18 mouse cellular contexts compared by ENCODE assay signal in the genomic region with DNA sequence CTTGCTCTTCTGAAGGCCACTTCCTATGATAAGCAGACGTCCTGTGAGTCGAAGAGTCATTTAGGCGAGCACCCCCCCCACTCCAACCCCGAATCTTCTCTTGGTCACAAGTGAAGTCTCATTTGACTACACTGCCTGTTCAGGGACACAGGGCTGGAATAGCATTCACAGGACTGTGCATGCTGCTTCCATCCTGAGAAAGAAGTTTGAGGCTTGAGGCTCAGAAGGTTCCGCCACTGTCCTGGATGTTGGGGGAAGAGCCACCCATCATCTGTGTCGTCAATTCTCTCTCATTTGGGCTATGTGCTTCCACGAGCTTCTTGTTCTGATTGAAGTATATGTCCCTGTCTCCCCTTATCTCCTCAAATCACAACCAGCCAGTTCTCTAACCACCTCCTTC.
DNase-seq lines count a peak whose midpoint lies in the region; ATAC-seq lines count a peak whose summit lies in the region.
"Had no signal": no experiment of that assay in that cellular context is flagged by ENCODE, and none has a peak within 500 bp of the region (broad histone marks: within the 10 kb centered on the region; RNA-seq: fewer than 3 reads in every experiment).

No protein-coding gene starts in this region.

- no peak for ATAC-seq in hindbrain, embryonic 13.5 days (ENCODE audit: low FRiP score)
- ATAC-seq in hindbrain, embryonic 11.5 days (ENCODE audit: low FRiP score), result no peak
- no peak for ATAC-seq in midbrain, embryonic 11.5 days (ENCODE audit: low FRiP score)
- ATAC-seq in midbrain, embryonic 16.5 days, result no peak
- ATAC-seq: CD4-positive, CD25-positive, alpha-beta regulatory T cell, adult 4 months; intestine, embryonic 15.5 days had no signal

- H3K36me3 ChIP-seq in hindbrain, embryonic 13.5 days, result no peaks in the 10 kb centered on the region
- H3K36me3 ChIP-seq in hindbrain, embryonic 11.5 days (ENCODE audit: control insufficient read depth, insufficient read depth, low read length), result no peaks in the 10 kb centered on the region
- H3K36me3 ChIP-seq in midbrain, embryonic 11.5 days (ENCODE audit: control insufficient read depth, insufficient read depth, low read length), result no peaks in the 10 kb centered on the region
- H3K36me3 ChIP-seq in midbrain, embryonic 16.5 days (ENCODE audit: control insufficient read depth, insufficient read depth, low read length), result no peaks in the 10 kb centered on the region
- H3K36me3 ChIP-seq in limb, embryonic 10.5 days, result no peaks in the 10 kb centered on the region
- H3K36me3 ChIP-seq: embryonic facial prominence, embryonic 10.5 days; G1E; heart, embryonic 15.5 days; intestine, embryonic 15.5 days had no signal

- 79% methylated on average over 7 of the region's 7 CpGs for WGBS in hindbrain, embryonic 13.5 days
- 83% methylated on average over 7 of the region's 7 CpGs for WGBS in hindbrain, embryonic 11.5 days
- WGBS in midbrain, embryonic 11.5 days, result 81% methylated on average over 7 of the region's 7 CpGs
- WGBS in midbrain, embryonic 16.5 days, result 88% methylated on average over 7 of the region's 7 CpGs
- 70% methylated on average over 7 of the region's 7 CpGs for WGBS in limb, embryonic 10.5 days

- H3K9me3 ChIP-seq in hindbrain, embryonic 13.5 days, result no peaks in the 10 kb centered on the region
- no peaks in the 10 kb centered on the region for H3K9me3 ChIP-seq in hindbrain, embryonic 11.5 days (ENCODE audit: control insufficient read depth, low read length)
- H3K9me3 ChIP-seq in midbrain, embryonic 11.5 days (ENCODE audit: control insufficient read depth, low read length), result no peaks in the 10 kb centered on the region
- H3K9me3 ChIP-seq in midbrain, embryonic 16.5 days (replicated peaks; ENCODE audit: control insufficient read depth, low read length, poor library complexity, severe bottlenecking), result no peaks in the 10 kb centered on the region
- no peaks in the 10 kb centered on the region for H3K9me3 ChIP-seq in limb, embryonic 10.5 days (replicated peaks)
- H3K9me3 ChIP-seq: embryonic facial prominence, embryonic 10.5 days; heart, embryonic 15.5 days; hindbrain, embryonic 12.5 days; intestine, embryonic 15.5 days had no signal

- no peak for DNase-seq in hindbrain, embryonic 11.5 days (ENCODE audit: low spot score)
- peak; percentile 66 for DNase-seq in midbrain, embryonic 11.5 days (ENCODE audit: low spot score, missing footprints)
- peak; percentile 24 for DNase-seq in limb, embryonic 10.5 days (ENCODE audit: low spot score)
- DNase-seq in cerebellum, adult 18-20 months, result no peak
- DNase-seq: adrenal gland, adult 8-10 months; B cell, adult 2 months; cerebellum, adult 11 months; cerebellum, adult 9-10 months; heart, adult 2 months had no signal

- no peak overlapping the region for H3K4me3 ChIP-seq in hindbrain, embryonic 13.5 days
- H3K4me3 ChIP-seq in hindbrain, embryonic 11.5 days (ENCODE audit: low read depth, low read length), result no peak overlapping the region
- no peak overlapping the region for H3K4me3 ChIP-seq in midbrain, embryonic 11.5 days (ENCODE audit: low read depth, low read length)
- no peak overlapping the region for H3K4me3 ChIP-seq in midbrain, embryonic 16.5 days (ENCODE audit: low read depth, low read length)
- no peak overlapping the region for H3K4me3 ChIP-seq in limb, embryonic 10.5 days
- H3K4me3 ChIP-seq: embryonic facial prominence, embryonic 10.5 days; heart, adult 2 months; heart, embryonic 15.5 days; hindbrain, embryonic 12.5 days; intestine, embryonic 15.5 days had no signal

- H3K4me1 ChIP-seq in hindbrain, embryonic 13.5 days (replicated peaks), result peaks cover 45% of the 10 kb centered on the region
- H3K4me1 ChIP-seq in hindbrain, embryonic 11.5 days (replicated peaks; ENCODE audit: control insufficient read depth, insufficient read depth, low read length), result peaks cover 2% of the 10 kb centered on the region; the same call in 1 of the 2 replicates
- H3K4me1 ChIP-seq in midbrain, embryonic 11.5 days (ENCODE audit: control insufficient read depth, insufficient read depth, low read length), result peaks cover 23% of the 10 kb centered on the region
- peaks cover 16% of the 10 kb centered on the region for H3K4me1 ChIP-seq in midbrain, embryonic 16.5 days (ENCODE audit: control insufficient read depth, insufficient read depth, low read length)
- peaks cover 46% of the 10 kb centered on the region for H3K4me1 ChIP-seq in limb, embryonic 10.5 days
- H3K4me1 ChIP-seq: intestine, embryonic 15.5 days had no signal

- no peaks in the 10 kb centered on the region for H3K27me3 ChIP-seq in hindbrain, embryonic 13.5 days
- H3K27me3 ChIP-seq in hindbrain, embryonic 11.5 days (ENCODE audit: control insufficient read depth, insufficient read depth, low read length), result no peaks in the 10 kb centered on the region
- no peaks in the 10 kb centered on the region for H3K27me3 ChIP-seq in midbrain, embryonic 11.5 days (ENCODE audit: control insufficient read depth, insufficient read depth, low read length)
- no peaks in the 10 kb centered on the region for H3K27me3 ChIP-seq in midbrain, embryonic 16.5 days (ENCODE audit: control insufficient read depth, insufficient read depth, low read depth, low read length)
- no peaks in the 10 kb centered on the region for H3K27me3 ChIP-seq in limb, embryonic 10.5 days (ENCODE audit: low read depth, poor library complexity, severe bottlenecking)
- H3K27me3 ChIP-seq: heart, embryonic 15.5 days; hindbrain, embryonic 12.5 days; intestine, embryonic 15.5 days had no signal

- no peak overlapping the region for H3K9ac ChIP-seq in hindbrain, embryonic 13.5 days
- no peak overlapping the region for H3K9ac ChIP-seq in hindbrain, embryonic 11.5 days (ENCODE audit: low read depth, low read length)
- H3K9ac ChIP-seq in midbrain, embryonic 11.5 days (ENCODE audit: low read length), result no peak overlapping the region
- no peak overlapping the region for H3K9ac ChIP-seq in midbrain, embryonic 16.5 days (ENCODE audit: low read depth, low read length)
- H3K9ac ChIP-seq: heart, embryonic 15.5 days; hindbrain, embryonic 12.5 days; intestine, embryonic 15.5 days had no signal

- H3K27ac ChIP-seq in hindbrain, embryonic 13.5 days, result 0 out of 2 replicates have a peak overlapping the region, but pooled peaks have one; percentile 9
- no peak overlapping the region for H3K27ac ChIP-seq in hindbrain, embryonic 11.5 days (ENCODE audit: low read depth, low read length)
- no peak overlapping the region for H3K27ac ChIP-seq in midbrain, embryonic 11.5 days (ENCODE audit: low read depth, low read length)
- no peak overlapping the region for H3K27ac ChIP-seq in midbrain, embryonic 16.5 days (ENCODE audit: low read length)
- H3K27ac ChIP-seq in limb, embryonic 10.5 days, result no peak overlapping the region
- H3K27ac ChIP-seq: embryonic facial prominence, embryonic 10.5 days; heart, adult 2 months; heart, embryonic 15.5 days; intestine, embryonic 15.5 days had no signal

- no peak overlapping the region for H3K4me2 ChIP-seq in hindbrain, embryonic 13.5 days
- H3K4me2 ChIP-seq in hindbrain, embryonic 11.5 days (replicated peaks; ENCODE audit: low read depth, low read length), result no peak overlapping the region
- no peak overlapping the region for H3K4me2 ChIP-seq in midbrain, embryonic 11.5 days
- no peak overlapping the region for H3K4me2 ChIP-seq in midbrain, embryonic 16.5 days (ENCODE audit: low read length)
- H3K4me2 ChIP-seq: heart, embryonic 11.5 days; heart, embryonic 15.5 days; hindbrain, embryonic 12.5 days; intestine, embryonic 15.5 days had no signal

Comparison
In these comparisons a context has a peak if more than half of its experiments do, and no peak if none do; other contexts are left out.
1. DNase-seq: peak in midbrain, embryonic 11.5 days (single experiment) and limb, embryonic 10.5 days (single experiment); none in hindbrain, embryonic 11.5 days (single experiment) and cerebellum, adult 18-20 months (0 of 2).